Mouse (Mus musculus) kidney, postnatal 0 days (tissue): ENCODE measurements around the gene Prdm9. TPM values are rescaled to one million over a fixed set of nuclear protein-coding genes. Genes with fewer than 3 reads are reported as not detected.

ENCODE experiments used
- ATAC-seq: fragments of 200-750 bp; cut with Nextera tagmentation; replicated peaks from 2 replicates; pipeline ENCODE4 v1.8.0; 2017; ENCODE audit warnings: low read depth, moderate number of reproducible peaks, moderate TSS enrichment, moderate library complexity; ENCODE audit not compliant: low FRiP score
- DNase-seq: peaks from one replicate; pipeline ENCODE4 v3.0.0-alpha.2; 2016; ENCODE audit warnings: low spot score
- H3K27ac ChIP-seq: fragments of 300-500 bp; sonication (generic); 2 replicates; pipeline ENCODE4 v1.5.1; 2014; ENCODE audit warnings: mild to moderate bottlenecking
- H3K27me3 ChIP-seq: fragments of 300-500 bp; sonication (generic); 2 replicates; pipeline ENCODE4 v1.6.1; 2014; ENCODE audit warnings: low read length, mixed read lengths; ENCODE audit not compliant: insufficient read depth
- H3K36me3 ChIP-seq: fragments of 300-500 bp; sonication (generic); 2 replicates; pipeline ENCODE4 v1.6.1; 2014; ENCODE audit warnings: low read length, mixed read lengths; ENCODE audit not compliant: insufficient read depth
- H3K4me1 ChIP-seq: fragments of 300-500 bp; sonication (generic); replicated peaks from 2 replicates; pipeline ENCODE4 v1.6.1; 2014; ENCODE audit warnings: antibody characterized with exemption, low read length, mixed read lengths; ENCODE audit not compliant: insufficient read depth
- H3K4me2 ChIP-seq: fragments of 300-500 bp; sonication (generic); 2 replicates; pipeline ENCODE4 v1.6.1; 2014; ENCODE audit warnings: mild to moderate bottlenecking, low read length, moderate library complexity, mixed read lengths
- H3K4me3 ChIP-seq: fragments of 300-500 bp; sonication (generic); replicated peaks from 2 replicates; pipeline ENCODE4 v1.5.1; 2014; ENCODE audit warnings: low read depth, low read length
- H3K9ac ChIP-seq: fragments of 300-500 bp; sonication (generic); 2 replicates; pipeline ENCODE4 v1.6.1; 2014; ENCODE audit warnings: low read depth, low read length
- H3K9me3 ChIP-seq: fragments of 300-500 bp; sonication (generic); replicated peaks from 2 replicates; pipeline ENCODE4 v1.6.1; 2016; ENCODE audit warnings: low read length, inconsistent platforms, mixed read lengths
- CTCF ChIP-seq: IDR thresholded peaks from 2 replicates; pipeline ENCODE4 v1.5.1; 2016; ENCODE audit warnings: antibody characterized with exemption, low read depth, mild to moderate bottlenecking, moderate library complexity
- WGBS: fragments of 180-500 bp; shearing (Covaris S2); extraction: QIAGEN DNeasy Blood & Tissue Kit; methylation state at CpG from one replicate; pipeline ENCODE4 v1.1.7; 2014; 5-methylcytosine and 5-hydroxymethylcytosine counted together
- polyA plus RNA-seq: library from polyadenylated mRNA; unstranded; fragments of >200 nt; fragmentation: Nextera tagmentation; extraction: Ambion mirVana; gene quantifications from 2 replicates; pipeline ENCODE4 v1.2.1, GENCODE M21; 2015

Prdm9 gene
- polyA plus RNA-seq, 1 experiment from 2014 or later: 1.8 TPM

- Histone ChIP-seq H3K9me3 (no peaks in the 10 kb centered on the region), H3K27me3 (no peaks in the 10 kb centered on the region), H3K4me2 (no peak overlapping the region), H3K36me3 (no peaks in the 10 kb centered on the region), H3K4me1 (peaks cover 5% of the 10 kb centered on the region), H3K27ac (no peak overlapping the region), H3K4me3 (no peak overlapping the region), H3K9ac (no peak overlapping the region)
- no peak for ATAC-seq
- TF ChIP-seq CTCF: peak; percentile 66
- 12% methylated on average over 5 of the region's 5 CpGs for WGBS
- peak; percentile 75 for DNase-seq
Observed at GRCm38 (mm10) chr17:15530141-15530540, 34.0 kb downstream of the Prdm9 start.

GRCm38 (mm10) chr17:15528887-15529286 lies 35.3 kb downstream of the Prdm9 start:
- Histone ChIP-seq H3K27ac (no peak overlapping the region), H3K4me2 (no peak overlapping the region), H3K9me3 (no peaks in the 10 kb centered on the region), H3K4me3 (no peak overlapping the region), H3K36me3 (0 out of 2 replicates have a peak, but pooled peaks cover 9% of the 10 kb centered on the region), H3K27me3 (no peaks in the 10 kb centered on the region), H3K9ac (no peak overlapping the region), H3K4me1 (peaks cover 5% of the 10 kb centered on the region)
- WGBS: 66% methylated on average over 2 of the region's 2 CpGs
- DNase-seq: no peak
- no peak for ATAC-seq
- no peak for TF ChIP-seq CTCF

- no peaks in the 10 kb centered on the region for H3K27me3 ChIP-seq
- 0 out of 2 replicates have a peak, but pooled peaks cover 9% of the 10 kb centered on the region for H3K36me3 ChIP-seq
- TF ChIP-seq CTCF: no peak
- peak overlapping the region; percentile 78; the same call in 1 of the 2 replicates for H3K9ac ChIP-seq
- DNase-seq (peak; percentile 21), ATAC-seq (no peak)
- no peaks in the 10 kb centered on the region for H3K9me3 ChIP-seq
- H3K4me2 ChIP-seq: peak overlapping the region; percentile 95
- H3K4me1 ChIP-seq: peaks cover 5% of the 10 kb centered on the region
- H3K27ac ChIP-seq: peak overlapping the region; percentile 85; the same call in 1 of the 2 replicates
- H3K4me3 ChIP-seq: peak overlapping the region; percentile 79
- WGBS: 49% methylated on average over 3 of the region's 3 CpGs
Observed at GRCm38 (mm10) chr17:15527811-15528136, 36.4 kb downstream of the Prdm9 start.

- H3K4me1 ChIP-seq: peaks cover 5% of the 10 kb centered on the region
- DNase-seq: peak; percentile 98
- under 1% methylated on average over 54 of the region's 55 CpGs for WGBS
- peak; percentile 100 for ATAC-seq
- peak within 1 kb of the TSS; percentile 85 for H3K27ac ChIP-seq
- H3K9me3 ChIP-seq: no peaks in the 10 kb centered on the region
- H3K36me3 ChIP-seq: 0 out of 2 replicates have a peak, but pooled peaks cover 12% of the 10 kb centered on the region
- no peaks in the 10 kb centered on the region for H3K27me3 ChIP-seq
- peak within 1 kb of the TSS; percentile 79 for H3K4me3 ChIP-seq
- TF ChIP-seq CTCF: peak; percentile 54
- peak within 1 kb of the TSS; percentile 78 for H3K9ac ChIP-seq
- H3K4me2 ChIP-seq: peak within 1 kb of the TSS; percentile 95
Observed at GRCm38 (mm10) chr17:15526986-15527810, 37.0 kb downstream of the Prdm9 start, which contains the start of gene Pdcd2. Gene Pdcd2 (minus strand): TSS chr17:15527301.

GRCm38 (mm10) chr17:15526304-15526703 lies 37.9 kb downstream of the Prdm9 start:
- Histone ChIP-seq H3K4me1 (peaks cover 5% of the 10 kb centered on the region), H3K36me3 (0 out of 2 replicates have a peak, but pooled peaks cover 21% of the 10 kb centered on the region), H3K4me3 (peak overlapping the region; percentile 79), H3K9ac (peak overlapping the region; percentile 78), H3K9me3 (no peaks in the 10 kb centered on the region), H3K27ac (no peak overlapping the region), H3K27me3 (no peaks in the 10 kb centered on the region), H3K4me2 (peak overlapping the region; percentile 95)
- WGBS: 9% methylated on average over 10 of the region's 10 CpGs
- no peak for TF ChIP-seq CTCF
- ATAC-seq: no peak
- DNase-seq: peak; percentile 5

- ATAC-seq (no peak), DNase-seq (no peak)
- no peak for TF ChIP-seq CTCF
- Histone ChIP-seq H3K36me3 (peaks cover 54% of the 10 kb centered on the region), H3K4me1 (no peaks in the 10 kb centered on the region), H3K4me3 (no peak overlapping the region), H3K27ac (no peak overlapping the region), H3K9ac (no peak overlapping the region), H3K9me3 (no peaks in the 10 kb centered on the region), H3K27me3 (no peaks in the 10 kb centered on the region), H3K4me2 (no peak overlapping the region)
- WGBS: 100% methylated on average over 1 of the region's 1 CpGs
Observed at GRCm38 (mm10) chr17:15518766-15519165, 45.4 kb downstream of the Prdm9 start.
